Mouse (Mus musculus): ENCODE measurements around the gene Dll4. TPM values are rescaled to one million over a fixed set of nuclear protein-coding genes. Genes with fewer than 3 reads are reported as not detected.

Gene Dll4
- polyA plus RNA-seq (2012; rRNA removed), result 114 TPM in 2 replicates

- peak; percentile 73 for DNase-seq
- Histone ChIP-seq H3K4me1 (ENCODE audit: control insufficient read depth, insufficient read depth, low read length) (peaks cover 22% of the 10 kb centered on the region), H3K4me3 (replicated peaks; ENCODE audit: extremely low read depth, low read depth, low read length) (peak within 1 kb of the TSS; percentile 81)
- TF ChIP-seq CTCF (IDR thresholded peaks at IDR 0.05; ENCODE audit: insufficient read depth, low read length) (no peak), POLR2A (IDR thresholded peaks at IDR 0.05; ENCODE audit: borderline replicate concordance, extremely low read depth, low read depth, low read length) (peak; percentile 100)
- WGBS, result under 1% methylated on average over 33 of the region's 33 CpGs
Measured at GRCm38 (mm10) chr2:119325568-119326143, at the start of gene Dll4. Gene Dll4 (plus strand): TSS chr2:119325784.

GRCm38 (mm10) chr2:119276926-119277325 lies 48.7 kb upstream of the Dll4 start:
- Histone ChIP-seq H3K4me3 (replicated peaks; ENCODE audit: extremely low read depth, low read depth, low read length) (no peak overlapping the region), H3K4me1 (ENCODE audit: control insufficient read depth, insufficient read depth, low read length) (no peaks in the 10 kb centered on the region)
- TF ChIP-seq CTCF (IDR thresholded peaks at IDR 0.05; ENCODE audit: insufficient read depth, low read length), result no peak
- no peak for TF ChIP-seq POLR2A (IDR thresholded peaks at IDR 0.05; ENCODE audit: borderline replicate concordance, extremely low read depth, low read depth, low read length)
- WGBS, result 74% methylated on average over 7 of the region's 7 CpGs
- no peak for DNase-seq

- Histone ChIP-seq H3K4me3 (replicated peaks; ENCODE audit: extremely low read depth, low read depth, low read length) (no peak overlapping the region), H3K4me1 (ENCODE audit: control insufficient read depth, insufficient read depth, low read length) (no peaks in the 10 kb centered on the region)
- no peak for DNase-seq
- WGBS, result 90% methylated on average over 23 of the region's 23 CpGs
- TF ChIP-seq CTCF (IDR thresholded peaks at IDR 0.05; ENCODE audit: insufficient read depth, low read length), result no peak
- TF ChIP-seq POLR2A (IDR thresholded peaks at IDR 0.05; ENCODE audit: borderline replicate concordance, extremely low read depth, low read depth, low read length), result no peak
Measured at GRCm38 (mm10) chr2:119277810-119278209, 47.8 kb upstream of the Dll4 start.

GRCm38 (mm10) chr2:119281899-119282565 lies 43.6 kb upstream of the Dll4 start:
- no peak for DNase-seq
- WGBS, result 59% methylated on average over 7 of the region's 7 CpGs
- TF ChIP-seq POLR2A (IDR thresholded peaks at IDR 0.05; ENCODE audit: borderline replicate concordance, extremely low read depth, low read depth, low read length), result no peak
- TF ChIP-seq CTCF (IDR thresholded peaks at IDR 0.05; ENCODE audit: insufficient read depth, low read length), result no peak
- Histone ChIP-seq H3K4me3 (replicated peaks; ENCODE audit: extremely low read depth, low read depth, low read length) (no peak overlapping the region), H3K4me1 (ENCODE audit: control insufficient read depth, insufficient read depth, low read length) (no peaks in the 10 kb centered on the region)

- Histone ChIP-seq H3K4me3 (replicated peaks; ENCODE audit: extremely low read depth, low read depth, low read length) (no peak overlapping the region), H3K4me1 (ENCODE audit: control insufficient read depth, insufficient read depth, low read length) (peaks cover 9% of the 10 kb centered on the region; the same call in 1 of the 2 replicates)
- no peak for TF ChIP-seq CTCF (IDR thresholded peaks at IDR 0.05; ENCODE audit: insufficient read depth, low read length)
- TF ChIP-seq POLR2A (IDR thresholded peaks at IDR 0.05; ENCODE audit: borderline replicate concordance, extremely low read depth, low read depth, low read length), result no peak
- whole genome bisulfite sequencing, result 89% methylated on average over 5 of the region's 5 CpGs
- DNase-seq, result no peak
Measured at GRCm38 (mm10) chr2:119287372-119287771, 38.2 kb upstream of the Dll4 start.

- H3K4me3 ChIP-seq (replicated peaks; ENCODE audit: extremely low read depth, low read depth, low read length), result peak within 1 kb of the TSS; percentile 74
- DNase-seq, result peak; percentile 97
- WGBS, result under 1% methylated on average over 31 of the region's 31 CpGs
- peaks cover 9% of the 10 kb centered on the region; the same call in 1 of the 2 replicates for H3K4me1 ChIP-seq (ENCODE audit: control insufficient read depth, insufficient read depth, low read length)
- TF ChIP-seq POLR2A (IDR thresholded peaks at IDR 0.05; ENCODE audit: borderline replicate concordance, extremely low read depth, low read depth, low read length) (peak; percentile 83; the same call in 1 of the 2 replicates), CTCF (IDR thresholded peaks at IDR 0.05; ENCODE audit: insufficient read depth, low read length) (peak; percentile 78)
Measured at GRCm38 (mm10) chr2:119288270-119288882, 37.2 kb upstream of the Dll4 start, which contains the start of gene Vps18. Gene Vps18 (plus strand): TSS chr2:119288740.

GRCm38 (mm10) chr2:119289014-119289416 lies 36.6 kb upstream of the Dll4 start:
- no peak for DNase-seq
- peaks cover 9% of the 10 kb centered on the region; the same call in 1 of the 2 replicates for H3K4me1 ChIP-seq (ENCODE audit: control insufficient read depth, insufficient read depth, low read length)
- H3K4me3 ChIP-seq (replicated peaks; ENCODE audit: extremely low read depth, low read depth, low read length), result peak overlapping the region; percentile 74
- WGBS, result 1% methylated on average over 11 of the region's 11 CpGs
- TF ChIP-seq CTCF (IDR thresholded peaks at IDR 0.05; ENCODE audit: insufficient read depth, low read length) (no peak), POLR2A (IDR thresholded peaks at IDR 0.05; ENCODE audit: borderline replicate concordance, extremely low read depth, low read depth, low read length) (no peak)

GRCm38 (mm10) chr2:119292281-119292680 lies 33.3 kb upstream of the Dll4 start:
- Histone ChIP-seq H3K4me3 (replicated peaks; ENCODE audit: extremely low read depth, low read depth, low read length) (no peak overlapping the region), H3K4me1 (ENCODE audit: control insufficient read depth, insufficient read depth, low read length) (peaks cover 9% of the 10 kb centered on the region; the same call in 1 of the 2 replicates)
- TF ChIP-seq POLR2A (IDR thresholded peaks at IDR 0.05; ENCODE audit: borderline replicate concordance, extremely low read depth, low read depth, low read length) (no peak), CTCF (IDR thresholded peaks at IDR 0.05; ENCODE audit: insufficient read depth, low read length) (no peak)
- 91% methylated on average over 5 of the region's 5 CpGs for WGBS
- DNase-seq, result no peak

GRCm38 (mm10) chr2:119292852-119293251 lies 32.7 kb upstream of the Dll4 start:
- 92% methylated on average over 17 of the region's 17 CpGs for WGBS
- TF ChIP-seq CTCF (IDR thresholded peaks at IDR 0.05; ENCODE audit: insufficient read depth, low read length), result no peak
- TF ChIP-seq POLR2A (IDR thresholded peaks at IDR 0.05; ENCODE audit: borderline replicate concordance, extremely low read depth, low read depth, low read length), result no peak
- Histone ChIP-seq H3K4me1 (ENCODE audit: control insufficient read depth, insufficient read depth, low read length) (peaks cover 7% of the 10 kb centered on the region; the same call in 1 of the 2 replicates), H3K4me3 (replicated peaks; ENCODE audit: extremely low read depth, low read depth, low read length) (no peak overlapping the region)
- DNase-seq, result no peak
